Mouse (Mus musculus) midbrain, postnatal 0 days (tissue): ENCODE data around the gene Zfp3. TPM values are rescaled to one million over a fixed set of nuclear protein-coding genes. Genes with fewer than 3 reads are reported as not detected.

Source experiments
- ATAC-seq: fragments of 200-750 bp; cut with Nextera tagmentation; 2 replicates; pipeline ENCODE4 v1.8.0; 2017; ENCODE audit warnings: moderate number of reproducible peaks, mild to moderate bottlenecking, moderate TSS enrichment, moderate library complexity; ENCODE audit not compliant: low FRiP score
- DNase-seq: peaks from one replicate; pipeline ENCODE4 v3.0.0-alpha.2; 2015; ENCODE audit warnings: low spot score
- H3K27ac ChIP-seq: fragments of 300-500 bp; sonication (generic); 2 replicates; pipeline ENCODE4 v1.5.1; 2014; ENCODE audit warnings: low read depth, mild to moderate bottlenecking, low read length, mixed read lengths
- H3K27me3 ChIP-seq: fragments of 300-500 bp; sonication (generic); 2 replicates; pipeline ENCODE4 v1.6.1; 2014; ENCODE audit warnings: low read length, control low read depth, mixed read lengths; ENCODE audit not compliant: insufficient read depth
- H3K36me3 ChIP-seq: fragments of 300-500 bp; sonication (generic); 2 replicates; pipeline ENCODE4 v1.6.1; 2014; ENCODE audit warnings: low read length, control low read depth, mixed read lengths; ENCODE audit not compliant: insufficient read depth
- H3K4me1 ChIP-seq: fragments of 300-500 bp; sonication (generic); 2 replicates; pipeline ENCODE4 v1.6.1; 2014; ENCODE audit warnings: mild to moderate bottlenecking, control low read depth, antibody characterized with exemption, low read length, mixed read lengths; ENCODE audit not compliant: insufficient read depth
- H3K4me2 ChIP-seq: fragments of 300-500 bp; sonication (generic); 2 replicates; pipeline ENCODE4 v1.6.1; 2014; ENCODE audit warnings: low read depth, mild to moderate bottlenecking, low read length, mixed read lengths; ENCODE audit not compliant: poor library complexity, severe bottlenecking
- H3K4me3 ChIP-seq: fragments of 300-500 bp; sonication (generic); 2 replicates; pipeline ENCODE4 v1.5.1; 2014; ENCODE audit warnings: low read depth, mild to moderate bottlenecking, low read length, moderate library complexity
- H3K9ac ChIP-seq: fragments of 300-500 bp; sonication (generic); replicated peaks from 2 replicates; pipeline ENCODE4 v1.6.1; 2014; ENCODE audit warnings: mild to moderate bottlenecking, low read length, moderate library complexity, mixed read lengths; ENCODE audit not compliant: poor library complexity, severe bottlenecking
- H3K9me3 ChIP-seq: fragments of 300-500 bp; sonication (generic); 2 replicates; pipeline ENCODE4 v1.6.1; 2016; ENCODE audit warnings: low read length, control low read depth
- CTCF ChIP-seq: IDR thresholded peaks from 2 replicates; pipeline ENCODE4 v1.5.1; 2016; ENCODE audit warnings: antibody characterized with exemption, mild to moderate bottlenecking
- whole genome bisulfite sequencing: fragments of 180-500 bp; shearing (Covaris S2); extraction: QIAGEN DNeasy Blood & Tissue Kit; methylation state at CpG from one replicate; pipeline ENCODE4 v1.1.7; 2014; 5-methylcytosine and 5-hydroxymethylcytosine counted together
- microRNA-seq: library from miRNA; unstranded; fragments of <30 nt; microRNA quantifications from one replicate; pipeline ENCODE4, GENCODE M21; 2016; ENCODE audit warnings: borderline number of aligned reads
- polyA plus RNA-seq: library from polyadenylated mRNA; unstranded; fragments of >200 nt; fragmentation: Nextera tagmentation; extraction: Ambion mirVana; gene quantifications from 2 replicates; pipeline ENCODE4 v1.2.1, GENCODE M21; 2015
- total RNA-seq: library from RNA; depleted of rRNA; stranded (reverse); fragments of >200 nt; gene quantifications from 2 replicates; pipeline ENCODE4 v1.2.3, GENCODE M21; 2014; rRNA removed

Gene Zfp3
- total and polyA plus RNA-seq, 2 experiments from 2014 or later: 8.7 to 9.7 TPM

DNA sequence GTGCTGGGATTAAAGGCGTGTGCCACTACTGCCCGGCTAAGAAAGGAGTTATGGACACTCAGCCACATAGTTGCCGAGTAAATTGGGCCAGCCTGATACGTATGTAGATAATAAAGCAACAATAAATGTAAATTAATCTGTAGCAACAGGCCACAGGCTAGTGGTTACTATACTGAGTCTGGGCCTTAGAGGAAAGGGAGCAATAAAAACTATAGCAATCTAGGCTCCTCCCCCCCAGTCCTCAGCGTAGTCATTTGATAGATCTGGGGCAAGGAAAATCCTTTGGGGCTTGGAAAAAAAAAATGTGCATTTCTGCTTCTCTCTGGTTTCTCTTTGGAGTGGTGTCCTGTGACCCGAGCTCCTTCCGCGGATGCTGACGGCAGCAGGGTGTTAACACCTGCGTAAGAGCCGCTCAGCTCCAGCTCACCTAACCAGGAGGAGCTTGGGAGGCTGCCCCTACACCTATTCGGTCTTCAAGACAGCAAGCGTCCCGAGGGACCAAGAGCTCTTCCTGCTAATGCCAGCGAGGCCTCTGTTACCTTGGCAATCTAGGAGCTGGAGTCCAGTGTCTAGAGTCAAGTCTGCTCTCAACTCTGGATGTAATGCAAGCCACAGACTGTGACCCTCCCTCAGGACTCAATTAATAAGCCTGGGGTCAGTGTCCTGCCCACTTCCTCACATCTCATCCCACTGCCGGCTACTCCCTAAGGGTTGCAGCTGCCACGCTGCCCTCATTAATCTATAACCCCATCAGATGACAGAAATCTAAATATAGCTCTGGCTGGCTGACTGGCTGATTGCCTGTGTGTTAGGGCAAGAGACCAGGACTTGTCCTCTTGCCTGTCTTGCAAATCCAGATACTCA is 58.0 kb downstream of the Zfp3 start:
- H3K36me3 ChIP-seq: no peaks in the 10 kb centered on the region
- DNase-seq (peak; percentile 41), ATAC-seq (no peak)
- H3K4me1 ChIP-seq: no peaks in the 10 kb centered on the region
- WGBS: 60% methylated on average over 17 of the region's 17 CpGs
- H3K9me3 ChIP-seq: no peaks in the 10 kb centered on the region
- no peak overlapping the region for H3K9ac ChIP-seq
- no peak for TF ChIP-seq CTCF
- no peak overlapping the region for H3K4me3 ChIP-seq
- H3K27me3 ChIP-seq: no peaks in the 10 kb centered on the region
- no peak overlapping the region for H3K4me2 ChIP-seq
- no peak overlapping the region for H3K27ac ChIP-seq

Small RNAs within 50 kb of the gene (microRNA-seq; reads per million reads assigned to microRNA genes)
- not detected for gene Gm22760

Other genes with a start within 250 kb of the Zfp3 start
- not detected in 2 replicates for gene Vmo1, start 249.6 kb upstream of the Zfp3 start, total RNA-seq
- 0.53 and 0.65 TPM in 2 replicates for gene Vmo1, start 249.6 kb upstream of the Zfp3 start, polyA plus RNA-seq
- gene Gltpd2, start 245.0 kb upstream of the Zfp3 start, total RNA-seq: not detected in 2 replicates
- 0.21 and 0.25 TPM in 2 replicates for gene Gltpd2, start 245.0 kb upstream of the Zfp3 start, polyA plus RNA-seq
- gene Psmb6, start 238.8 kb upstream of the Zfp3 start, total RNA-seq: 455 and 493 TPM in 2 replicates
- gene Psmb6, start 238.8 kb upstream of the Zfp3 start, polyA plus RNA-seq: 818 and 874 TPM in 2 replicates
- not detected in 2 replicates for gene Gm40193, start 231.3 kb upstream of the Zfp3 start, total RNA-seq
- gene Gm40193, start 231.3 kb upstream of the Zfp3 start, polyA plus RNA-seq: not detected in 2 replicates
- gene Pld2, start 224.1 kb upstream of the Zfp3 start, total RNA-seq: 46.8 and 71.5 TPM in 2 replicates
- gene Pld2, start 224.1 kb upstream of the Zfp3 start, polyA plus RNA-seq: 18.0 and 19.4 TPM in 2 replicates
- 80.9 and 82.1 TPM in 2 replicates for gene Mink1, start 201.3 kb upstream of the Zfp3 start, total RNA-seq
- gene Mink1, start 201.3 kb upstream of the Zfp3 start, polyA plus RNA-seq: 15.6 and 17.1 TPM in 2 replicates
- gene 4930544D05Rik, start 148.4 kb upstream of the Zfp3 start, total RNA-seq: not detected in 2 replicates
- not detected in 2 replicates for gene 4930544D05Rik, start 148.4 kb upstream of the Zfp3 start, polyA plus RNA-seq
- gene Chrne, start 145.0 kb upstream of the Zfp3 start, total RNA-seq: not detected in 2 replicates
- gene Chrne, start 145.0 kb upstream of the Zfp3 start, polyA plus RNA-seq: 0.78 and 1.1 TPM in 2 replicates
- not detected in 2 replicates for gene Gp1ba, start 125.1 kb upstream of the Zfp3 start, total RNA-seq
- gene Gp1ba, start 125.1 kb upstream of the Zfp3 start, polyA plus RNA-seq: 0.16 and 0.29 TPM in 2 replicates
- gene Rnf167, start 117.0 kb upstream of the Zfp3 start, total RNA-seq: 69.1 and 74.4 TPM in 2 replicates
- 95.8 and 97.2 TPM in 2 replicates for gene Rnf167, start 117.0 kb upstream of the Zfp3 start, polyA plus RNA-seq
- 140 and 159 TPM in 2 replicates for gene Slc25a11, start 116.7 kb upstream of the Zfp3 start, total RNA-seq
- gene Slc25a11, start 116.7 kb upstream of the Zfp3 start, polyA plus RNA-seq: 160 and 176 TPM in 2 replicates
- gene Pfn1, start 109.6 kb upstream of the Zfp3 start, total RNA-seq: 438 and 486 TPM in 2 replicates
- 600 and 608 TPM in 2 replicates for gene Pfn1, start 109.6 kb upstream of the Zfp3 start, polyA plus RNA-seq
- gene Eno3, start 107.0 kb upstream of the Zfp3 start, total RNA-seq: 7.2 and 9.9 TPM in 2 replicates
- 5.8 and 7.6 TPM in 2 replicates for gene Eno3, start 107.0 kb upstream of the Zfp3 start, polyA plus RNA-seq
- gene Spag7, start 94.8 kb upstream of the Zfp3 start, total RNA-seq: 41.9 and 45.3 TPM in 2 replicates
- 125 and 131 TPM in 2 replicates for gene Spag7, start 94.8 kb upstream of the Zfp3 start, polyA plus RNA-seq
- gene Camta2, start 76.1 kb upstream of the Zfp3 start, total RNA-seq: 20.3 and 24.0 TPM in 2 replicates
- 23.6 and 24.5 TPM in 2 replicates for gene Camta2, start 76.1 kb upstream of the Zfp3 start, polyA plus RNA-seq
- 1.7 and 4.8 TPM in 2 replicates for gene Inca1, start 64.1 kb upstream of the Zfp3 start, total RNA-seq
- 2.1 and 2.2 TPM in 2 replicates for gene Inca1, start 64.1 kb upstream of the Zfp3 start, polyA plus RNA-seq
- 30.9 and 31.7 TPM in 2 replicates for gene Kif1c, start 63.7 kb upstream of the Zfp3 start, total RNA-seq
- 1.6 and 1.9 TPM in 2 replicates for gene Kif1c, start 63.7 kb upstream of the Zfp3 start, polyA plus RNA-seq
- gene Scimp, start 48.4 kb downstream of the Zfp3 start, total RNA-seq: not detected in 2 replicates
- gene Scimp, start 48.4 kb downstream of the Zfp3 start, polyA plus RNA-seq: not detected in 2 replicates
- 66.4 and 98.4 TPM in 2 replicates for gene Rabep1, start 80.6 kb downstream of the Zfp3 start, total RNA-seq
- 102 and 116 TPM in 2 replicates for gene Rabep1, start 80.6 kb downstream of the Zfp3 start, polyA plus RNA-seq
- 63.8 and 98.6 TPM in 2 replicates for gene Nup88, start 205.8 kb downstream of the Zfp3 start, total RNA-seq
- gene Nup88, start 205.8 kb downstream of the Zfp3 start, polyA plus RNA-seq: 98.2 and 104 TPM in 2 replicates
- gene Rpain, start 206.0 kb downstream of the Zfp3 start, total RNA-seq: 20.1 and 25.6 TPM in 2 replicates
- 60.6 and 68.3 TPM in 2 replicates for gene Rpain, start 206.0 kb downstream of the Zfp3 start, polyA plus RNA-seq
- 21.9 and 33.2 TPM in 2 replicates for gene C1qbp, start 218.8 kb downstream of the Zfp3 start, total RNA-seq
- gene C1qbp, start 218.8 kb downstream of the Zfp3 start, polyA plus RNA-seq: 189 and 194 TPM in 2 replicates
- 24.0 and 30.0 TPM in 2 replicates for gene Dhx33, start 240.2 kb downstream of the Zfp3 start, total RNA-seq
- 8.6 and 10.1 TPM in 2 replicates for gene Dhx33, start 240.2 kb downstream of the Zfp3 start, polyA plus RNA-seq